Mouse (Mus musculus) gastrocnemius, postnatal 4 days (tissue): ENCODE measurements around the gene Tacc2. TPM values are rescaled to one million over a fixed set of nuclear protein-coding genes. Genes with fewer than 3 reads are reported as not detected.

Source experiments
- DNase-seq, 2 experiments: peaks; one replicate each; pipeline ENCODE4 v3.0.0; 2021 to 2022; ENCODE audit warnings: low spot score in 2 of 2, mixed read lengths in 2 of 2
- total RNA-seq, 2 experiments: library from RNA; stranded (reverse); gene quantifications; 2 replicates each; pipeline ENCODE4 v1.2.3; 2021

Tacc2 gene
- total RNA-seq, 2 experiments from 2014 or later: 171 to 202 TPM

GRCm38 (mm10) chr7:130716341-130716740, 139.1 kb downstream of the Tacc2 start:
- DNase-seq: no peak

DNA sequence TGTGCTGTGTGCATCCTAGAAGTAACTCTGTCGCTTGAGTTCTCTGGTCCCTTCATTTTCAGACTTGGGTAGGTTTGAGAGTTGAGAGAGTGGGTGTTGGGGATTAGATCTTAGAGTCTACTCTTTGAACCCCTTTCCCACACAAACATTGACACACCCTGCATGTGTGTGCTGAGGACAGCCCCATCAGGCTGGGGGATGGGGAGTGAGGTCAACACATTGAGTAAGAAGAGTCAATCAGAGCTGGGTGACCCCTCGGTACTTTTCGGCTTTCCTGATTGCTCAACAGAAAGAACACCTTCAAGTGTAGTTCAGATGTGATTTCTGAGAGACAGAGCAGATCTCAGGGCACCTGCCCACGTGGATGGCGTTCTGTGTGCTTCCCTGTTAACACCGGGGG, 139.8 kb downstream of the Tacc2 start:
- no peak for DNase-seq

- no peak for DNase-seq
These were observed 142.8 kb downstream of the Tacc2 start for GRCm38 (mm10) chr7:130719931-130720598.

GRCm38 (mm10) chr7:130720646-130721335, 143.6 kb downstream of the Tacc2 start:
- DNase-seq: no peak

GRCm38 (mm10) chr7:130726185-130726584, 148.9 kb downstream of the Tacc2 start:
- no peak for DNase-seq

GRCm38 (mm10) chr7:130726724-130727422, 149.6 kb downstream of the Tacc2 start:
- DNase-seq: no peak

DNA sequence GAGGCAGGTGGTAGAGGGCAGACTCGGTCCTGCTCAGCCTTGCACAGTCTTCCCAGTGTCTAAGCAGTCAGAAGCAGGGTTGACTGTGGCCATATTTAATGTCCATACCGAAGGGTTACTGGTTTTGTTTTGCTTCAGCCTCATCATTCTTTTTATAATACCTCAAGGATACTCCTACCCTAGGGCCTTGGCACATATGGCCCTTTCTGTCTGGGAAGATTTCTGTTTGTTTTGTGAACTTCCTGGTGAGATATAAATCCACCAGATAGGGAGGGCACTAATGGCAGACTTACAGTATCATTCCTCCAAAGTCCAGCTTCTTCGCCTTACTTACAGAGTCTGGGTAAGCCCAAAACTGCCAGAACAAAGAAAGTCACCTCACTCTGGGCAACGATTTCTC, 150.3 kb downstream of the Tacc2 start:
- DNase-seq: no peak

GRCm38 (mm10) chr7:130731792-130732191, 154.6 kb downstream of the Tacc2 start:
- DNase-seq: no peak

DNA sequence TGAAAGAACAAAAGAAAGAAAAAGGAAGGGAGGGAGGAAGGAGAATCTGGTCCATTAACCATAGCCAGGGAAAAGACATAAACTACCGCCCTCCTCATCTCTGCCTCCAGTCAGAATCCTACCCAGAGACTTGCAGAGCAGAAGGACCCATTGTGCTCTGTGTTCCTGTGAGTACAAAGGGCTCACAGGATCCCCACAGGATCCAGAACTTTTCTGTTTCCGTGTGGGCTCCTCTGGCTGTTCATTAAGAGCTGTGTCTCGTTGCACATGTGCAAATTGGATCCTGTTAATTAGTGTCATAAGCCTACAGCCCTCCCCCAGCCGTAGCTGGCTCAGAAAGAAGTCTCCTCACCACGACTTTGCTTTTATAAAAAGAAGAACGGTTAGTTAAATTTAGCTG, 155.7 kb downstream of the Tacc2 start:
- no peak for DNase-seq

DNA sequence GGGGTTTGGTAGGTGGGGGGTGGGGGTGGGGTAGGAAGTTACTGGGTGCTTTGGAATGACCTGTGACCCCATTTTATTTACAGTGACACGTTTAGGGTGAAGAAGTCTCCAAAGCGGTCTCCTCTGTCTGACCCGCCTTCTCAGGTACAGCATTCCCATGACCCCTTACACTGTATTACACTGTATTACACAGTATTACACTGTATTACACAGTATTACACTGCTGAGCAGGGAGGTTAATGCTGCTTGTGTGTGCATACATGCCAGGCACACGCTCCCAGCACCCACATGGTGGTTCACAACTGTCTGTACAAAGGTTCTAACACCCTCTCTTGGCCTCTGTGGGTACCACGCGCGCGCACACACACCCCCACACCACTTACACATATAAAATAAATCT, 156.2 kb downstream of the Tacc2 start:
- DNase-seq: no peak

DNA sequence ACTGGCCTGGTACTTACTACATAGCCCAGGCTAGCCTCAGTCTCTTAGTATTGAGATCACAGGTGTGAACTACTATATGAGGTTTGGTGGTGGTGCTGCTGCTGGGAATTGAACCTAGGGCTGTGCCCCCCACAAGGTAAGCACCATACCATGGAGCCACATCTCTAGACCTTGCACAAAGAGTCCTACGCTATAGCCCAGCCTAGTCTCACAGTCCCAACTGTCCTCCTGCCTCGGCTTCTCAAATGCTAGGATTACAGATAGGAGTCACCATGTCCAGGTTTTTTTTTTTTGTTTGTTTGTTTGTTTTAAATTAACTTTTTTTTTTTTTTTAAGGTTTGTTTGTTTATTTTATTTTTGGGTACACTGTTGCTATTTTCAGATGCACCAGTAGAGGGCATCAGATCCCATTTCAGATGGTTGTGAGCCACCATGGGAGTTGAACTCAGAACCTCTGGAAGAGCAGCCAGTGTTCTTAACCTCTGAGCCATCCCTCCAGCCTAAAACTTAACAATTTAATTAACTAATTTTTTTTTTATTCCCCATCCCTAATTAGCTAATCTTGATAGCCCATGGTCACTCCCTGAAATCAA, 157.1 kb downstream of the Tacc2 start:
- DNase-seq: no peak

- DNase-seq: no peak
These were observed 163.9 kb downstream of the Tacc2 start for GRCm38 (mm10) chr7:130741099-130741498.

DNA sequence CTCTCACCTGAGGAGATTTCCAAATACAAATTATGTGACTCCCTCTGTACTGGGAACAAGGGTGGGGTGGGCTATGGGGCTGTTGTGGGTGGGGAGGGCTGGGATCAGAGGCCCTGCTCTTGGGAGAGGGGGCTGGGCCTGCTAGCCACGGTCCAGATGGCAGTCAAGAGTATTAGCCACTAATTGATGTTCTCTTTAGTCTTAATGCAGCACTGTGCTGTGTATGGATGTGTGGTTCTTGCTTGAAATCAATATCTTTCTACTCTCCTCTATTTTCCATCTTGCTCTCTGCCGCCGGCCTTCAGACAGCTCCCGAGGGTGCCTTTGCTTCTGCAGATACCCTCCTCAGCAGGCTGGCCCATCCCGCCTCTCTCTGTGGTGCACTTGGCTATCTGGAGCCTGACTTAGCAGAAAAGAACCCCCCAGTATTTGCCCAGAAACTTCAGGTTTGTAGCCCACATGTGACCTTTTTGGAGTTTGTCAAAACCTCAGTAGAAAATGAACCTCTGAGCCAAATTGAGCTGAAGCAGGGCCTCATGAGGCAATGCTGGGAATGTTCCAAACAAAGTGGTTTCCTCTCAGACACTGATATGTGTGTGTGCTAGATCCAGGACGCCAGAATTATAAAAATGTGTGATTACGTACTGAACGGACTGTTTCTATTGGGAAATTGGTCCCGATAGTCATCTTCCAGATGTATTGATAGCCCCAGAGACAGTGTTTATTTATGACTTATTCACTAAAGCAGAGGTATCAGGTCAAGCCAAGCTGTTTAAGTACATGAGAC, 166.2 kb downstream of the Tacc2 start:
- DNase-seq: no peak

- no peak for DNase-seq
These were observed 171.9 kb downstream of the Tacc2 start for GRCm38 (mm10) chr7:130749165-130749564.

DNA sequence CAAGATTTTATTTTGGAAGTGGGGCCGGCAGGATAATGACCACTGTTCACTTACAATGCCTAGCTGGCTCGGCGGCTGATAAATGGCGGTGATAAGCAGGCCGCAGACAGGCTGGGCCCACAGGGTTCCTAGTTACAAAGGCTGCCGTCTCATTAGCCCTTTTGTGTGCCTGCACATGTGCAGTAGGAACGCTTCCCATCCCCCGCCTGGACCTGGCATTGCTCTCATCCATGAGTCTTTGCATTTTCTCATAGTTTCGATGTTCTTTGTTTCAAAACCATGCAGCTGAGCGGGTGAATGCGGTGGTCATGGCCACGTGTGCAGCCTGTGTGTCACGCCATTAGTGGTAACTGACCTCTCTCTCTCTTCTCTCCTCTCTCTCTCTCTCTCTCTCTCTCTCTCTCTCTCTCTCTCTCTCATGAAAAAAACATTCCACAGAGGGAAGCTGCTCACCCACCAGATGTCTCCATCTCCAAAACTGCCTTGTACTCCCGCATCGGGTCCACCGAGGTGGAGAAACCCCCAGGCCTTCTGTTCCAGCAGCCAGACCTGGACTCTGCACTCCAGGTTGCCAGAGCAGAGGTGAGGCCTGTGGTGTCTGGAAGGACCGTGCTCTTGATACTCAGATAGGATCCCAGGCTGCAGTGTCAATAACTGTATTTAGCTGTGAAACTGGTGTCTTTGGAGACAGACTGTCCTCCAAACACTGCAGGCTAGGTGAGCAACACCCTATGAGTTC, 173.7 kb downstream of the Tacc2 start:
- DNase-seq: no peak

GRCm38 (mm10) chr7:130751678-130752077, 174.4 kb downstream of the Tacc2 start:
- DNase-seq: no peak

GRCm38 (mm10) chr7:130754790-130755189, 177.6 kb downstream of the Tacc2 start:
- DNase-seq: no peak

- no peak for DNase-seq
These were observed 179.2 kb downstream of the Tacc2 start for GRCm38 (mm10) chr7:130756343-130756835.

GRCm38 (mm10) chr7:130757326-130757865, 180.2 kb downstream of the Tacc2 start:
- DNase-seq: no peak
